Mouse (Mus musculus) bone marrow macrophage, adult 2 months (primary cell): ENCODE results near the gene Col13a1. TPM values are rescaled to one million over a fixed set of nuclear protein-coding genes. Genes with fewer than 3 reads are reported as not detected.

ENCODE experiments used
- H3K27ac ChIP-seq: 2 replicates; pipeline ENCODE4 v1.5.1; 2012; ENCODE audit warnings: low read depth, low read length; ENCODE audit not compliant: insufficient read depth
- H3K4me1 ChIP-seq: 2 replicates; pipeline ENCODE4 v1.6.1; 2012; ENCODE audit warnings: low read length; ENCODE audit not compliant: control insufficient read depth, insufficient read depth
- H3K4me3 ChIP-seq: 2 replicates; pipeline ENCODE4 v1.5.1; 2012; ENCODE audit warnings: mild to moderate bottlenecking, low read length, moderate library complexity; ENCODE audit not compliant: insufficient read depth
- CTCF ChIP-seq: IDR thresholded peaks from 2 replicates; pipeline ENCODE4 v1.5.1; 2012; ENCODE audit warnings: low read depth, mild to moderate bottlenecking, low read length, moderate library complexity
- POLR2A ChIP-seq: IDR thresholded peaks from 2 replicates; pipeline ENCODE4 v1.6.1; 2012; ENCODE audit warnings: mild to moderate bottlenecking, low read depth, low read length, borderline replicate concordance
- polyA plus RNA-seq: library from polyadenylated mRNA; stranded (reverse); fragments of >200 nt; gene quantifications from 2 replicates; pipeline ENCODE4 v1.2.4, GENCODE M21; 2012; ENCODE audit not compliant: missing spikeins, insufficient read depth, insufficient read length

The Col13a1 gene
- polyA plus RNA-seq, 1 experiment = not detected

- H3K4me3 ChIP-seq = no peak overlapping the region
- TF ChIP-seq CTCF = no peak
- no peak for TF ChIP-seq POLR2A
- H3K4me1 ChIP-seq = no peaks in the 10 kb centered on the region
- no peak overlapping the region for H3K27ac ChIP-seq
Observed at GRCm38 (mm10) chr10:61931678-61932077, 47.2 kb downstream of the Col13a1 start.

- TF ChIP-seq POLR2A = no peak
- TF ChIP-seq CTCF = no peak
- H3K27ac ChIP-seq = no peak overlapping the region
- no peaks in the 10 kb centered on the region for H3K4me1 ChIP-seq
- no peak overlapping the region for H3K4me3 ChIP-seq
Observed at GRCm38 (mm10) chr10:61929901-61930300, 49.0 kb downstream of the Col13a1 start.

GRCm38 (mm10) chr10:61928725-61929651, 49.9 kb downstream of the Col13a1 start:
- H3K4me3 ChIP-seq = no peak overlapping the region
- no peak overlapping the region for H3K27ac ChIP-seq
- TF ChIP-seq POLR2A (no peak), CTCF (no peak)
- no peaks in the 10 kb centered on the region for H3K4me1 ChIP-seq

GRCm38 (mm10) chr10:61925691-61926090, 53.2 kb downstream of the Col13a1 start:
- H3K4me3 ChIP-seq = no peak overlapping the region
- no peaks in the 10 kb centered on the region for H3K4me1 ChIP-seq
- TF ChIP-seq CTCF = no peak
- TF ChIP-seq POLR2A = no peak
- no peak overlapping the region for H3K27ac ChIP-seq

GRCm38 (mm10) chr10:61920655-61921365, 58.1 kb downstream of the Col13a1 start:
- Histone ChIP-seq H3K27ac (no peak overlapping the region), H3K4me1 (no peaks in the 10 kb centered on the region), H3K4me3 (no peak overlapping the region)
- no peak for TF ChIP-seq CTCF
- TF ChIP-seq POLR2A = no peak

- Histone ChIP-seq H3K4me1 (no peaks in the 10 kb centered on the region), H3K4me3 (no peak overlapping the region), H3K27ac (no peak overlapping the region)
- TF ChIP-seq CTCF (no peak), POLR2A (no peak)
Observed at GRCm38 (mm10) chr10:61919924-61920654, 58.8 kb downstream of the Col13a1 start.

- H3K27ac ChIP-seq = no peak overlapping the region
- H3K4me3 ChIP-seq = no peak overlapping the region
- TF ChIP-seq POLR2A = no peak
- H3K4me1 ChIP-seq = no peaks in the 10 kb centered on the region
Observed at GRCm38 (mm10) chr10:61919496-61919895, 59.4 kb downstream of the Col13a1 start.

GRCm38 (mm10) chr10:61917066-61917465, 61.8 kb downstream of the Col13a1 start:
- Histone ChIP-seq H3K4me1 (no peaks in the 10 kb centered on the region), H3K4me3 (no peak overlapping the region), H3K27ac (no peak overlapping the region)
- TF ChIP-seq POLR2A (no peak), CTCF (no peak)

- TF ChIP-seq CTCF (no peak), POLR2A (no peak)
- Histone ChIP-seq H3K4me3 (no peak overlapping the region), H3K27ac (no peak overlapping the region), H3K4me1 (no peaks in the 10 kb centered on the region)
Observed at GRCm38 (mm10) chr10:61911770-61912169, 67.1 kb downstream of the Col13a1 start.
